Mouse (Mus musculus): Measurements from ENCODE around the gene Slc39a1.
"Not testable (repeated sequence)": the region's sequence is repeated elsewhere in the genome, so short reads cannot be mapped to it uniquely, and the experiment has no call there.

The Slc39a1 gene

GRCm38 (mm10) chr3:90241669-90242358 lies 6.2 kb upstream of the Slc39a1 start:
- DNase-seq (ENCODE audit: low spot score in 2 of 2) = no peak

GRCm38 (mm10) chr3:90242984-90243775 lies 4.8 kb upstream of the Slc39a1 start, which contains the start of gene Creb3l4:
TSS of gene Creb3l4 (minus strand) at chr3:90243512.
- DNase-seq (ENCODE audit: low spot score in 2 of 2) = no peak

GRCm38 (mm10) chr3:90245406-90245805 lies 2.6 kb upstream of the Slc39a1 start:
- no peak for DNase-seq (ENCODE audit: low spot score in 2 of 2)

GRCm38 (mm10) chr3:90247630-90247959 lies 377 bp upstream of the Slc39a1 start:
- no peak for DNase-seq (ENCODE audit: low spot score in 2 of 2)

- no peak for DNase-seq (ENCODE audit: low spot score in 2 of 2)
Measured at GRCm38 (mm10) chr3:90248746-90249100, 751 bp downstream of the Slc39a1 start.

GRCm38 (mm10) chr3:90250791-90251190 lies 2.8 kb downstream of the Slc39a1 start:
- no peak for DNase-seq (ENCODE audit: low spot score in 2 of 2)

GRCm38 (mm10) chr3:90251731-90252226 lies 3.8 kb downstream of the Slc39a1 start:
- not testable (repeated sequence) for DNase-seq (ENCODE audit: low spot score in 2 of 2)

GRCm38 (mm10) chr3:90252659-90253058 lies 4.7 kb downstream of the Slc39a1 start:
- DNase-seq (ENCODE audit: low spot score in 2 of 2) = not testable (repeated sequence)

GRCm38 (mm10) chr3:90253174-90253573 lies 5.2 kb downstream of the Slc39a1 start:
- DNase-seq (ENCODE audit: low spot score in 2 of 2) = not testable (repeated sequence)

GRCm38 (mm10) chr3:90253653-90254418 lies 5.9 kb downstream of the Slc39a1 start, which contains the start of gene Crtc2:
TSS of gene Crtc2 (plus strand) at chr3:90254163.
- peak; percentile 97 to 99 for DNase-seq (ENCODE audit: low spot score in 2 of 2)

- no peak for DNase-seq (ENCODE audit: low spot score in 2 of 2)
Measured at GRCm38 (mm10) chr3:90254419-90255193, 6.6 kb downstream of the Slc39a1 start.

GRCm38 (mm10) chr3:90255194-90255565 lies 7.2 kb downstream of the Slc39a1 start:
- DNase-seq (ENCODE audit: low spot score in 2 of 2) = no peak

GRCm38 (mm10) chr3:90255784-90256353 lies 7.9 kb downstream of the Slc39a1 start:
- no peak for DNase-seq (ENCODE audit: low spot score in 2 of 2)

- no peak for DNase-seq (ENCODE audit: low spot score in 2 of 2)
Measured at GRCm38 (mm10) chr3:90256731-90257530, 9.0 kb downstream of the Slc39a1 start.

GRCm38 (mm10) chr3:90258521-90258920 lies 10.5 kb downstream of the Slc39a1 start:
- DNase-seq (ENCODE audit: low spot score in 2 of 2) = no peak

GRCm38 (mm10) chr3:90263121-90263771 lies 15.3 kb downstream of the Slc39a1 start:
- no peak for DNase-seq (ENCODE audit: low spot score in 2 of 2)

GRCm38 (mm10) chr3:90264687-90265033 lies 16.7 kb downstream of the Slc39a1 start:
- DNase-seq (ENCODE audit: low spot score in 2 of 2) = no peak

- DNase-seq (ENCODE audit: low spot score in 2 of 2) = peak; percentile 77 to 80
Measured at GRCm38 (mm10) chr3:90265034-90265931, 17.3 kb downstream of the Slc39a1 start, which contains the start of gene Dennd4b. TSS of gene Dennd4b (plus strand) at chr3:90265185.
